Mouse (Mus musculus): ENCODE results near the gene Pum2. TPM values are rescaled to one million over a fixed set of nuclear protein-coding genes. Genes with fewer than 3 reads are reported as not detected.

The Pum2 gene
- polyA plus RNA-seq, 1 experiment from 2014 or later, result 64.0 TPM

- no peaks in the 10 kb centered on the region for H3K36me3 ChIP-seq
- no peak overlapping the region for H3K4me3 ChIP-seq
- no peak overlapping the region for H3K4me2 ChIP-seq (replicated peaks)
- peaks cover 18% of the 10 kb centered on the region; the same call in 1 of the 2 replicates for H3K4me1 ChIP-seq
- no peaks in the 10 kb centered on the region for H3K27me3 ChIP-seq
- H3K9me3 ChIP-seq (replicated peaks), result no peaks in the 10 kb centered on the region
- ATAC-seq (ENCODE audit: low FRiP score), result no peak
- H3K9ac ChIP-seq, result no peak overlapping the region
- 65% methylated on average over 9 of the region's 9 CpGs for WGBS
- H3K27ac ChIP-seq, result no peak overlapping the region
Observed at GRCm38 (mm10) chr12:8784189-8784588, 110.3 kb downstream of the Pum2 start.

- Histone ChIP-seq H3K9ac (no peak overlapping the region), H3K9me3 (replicated peaks) (no peaks in the 10 kb centered on the region), H3K4me3 (no peak overlapping the region), H3K4me1 (peaks cover 18% of the 10 kb centered on the region; the same call in 1 of the 2 replicates), H3K36me3 (peaks cover 17% of the 10 kb centered on the region), H3K27me3 (no peaks in the 10 kb centered on the region), H3K27ac (no peak overlapping the region), H3K4me2 (replicated peaks) (no peak overlapping the region)
- 86% methylated on average over 5 of the region's 5 CpGs for WGBS
- no peak for ATAC-seq (ENCODE audit: low FRiP score)
Observed at GRCm38 (mm10) chr12:8786476-8786875, 112.5 kb downstream of the Pum2 start.

GRCm38 (mm10) chr12:8786984-8787730, 113.2 kb downstream of the Pum2 start:
- peaks cover 24% of the 10 kb centered on the region for H3K36me3 ChIP-seq
- 94% methylated on average over 12 of the region's 12 CpGs for WGBS

GRCm38 (mm10) chr12:8788469-8788868, 114.5 kb downstream of the Pum2 start:
- no peaks in the 10 kb centered on the region for H3K9me3 ChIP-seq (replicated peaks)
- H3K9ac ChIP-seq, result no peak overlapping the region
- H3K4me3 ChIP-seq, result no peak overlapping the region
- no peak overlapping the region for H3K4me2 ChIP-seq (replicated peaks)
- no peak overlapping the region for H3K27ac ChIP-seq
- peaks cover 35% of the 10 kb centered on the region for H3K36me3 ChIP-seq
- no peaks in the 10 kb centered on the region for H3K27me3 ChIP-seq
- H3K4me1 ChIP-seq, result peaks cover 16% of the 10 kb centered on the region; the same call in 1 of the 2 replicates
- WGBS, result 31% methylated on average over 3 of the region's 3 CpGs
- no peak for ATAC-seq (ENCODE audit: low FRiP score)

More at GRCm38 (mm10) chr12:8786984-8787730, 113.2 kb downstream of the Pum2 start:
- H3K27ac ChIP-seq, result no peak overlapping the region
- no peak for ATAC-seq (ENCODE audit: low FRiP score)
- no peaks in the 10 kb centered on the region for H3K27me3 ChIP-seq
- H3K4me2 ChIP-seq (replicated peaks), result no peak overlapping the region
- no peak overlapping the region for H3K4me3 ChIP-seq
- H3K9ac ChIP-seq, result no peak overlapping the region
- peaks cover 18% of the 10 kb centered on the region; the same call in 1 of the 2 replicates for H3K4me1 ChIP-seq
- no peaks in the 10 kb centered on the region for H3K9me3 ChIP-seq (replicated peaks)

GRCm38 (mm10) chr12:8790615-8791014, 116.7 kb downstream of the Pum2 start:
- Histone ChIP-seq H3K27ac (no peak overlapping the region), H3K4me3 (no peak overlapping the region), H3K4me1 (peaks cover 6% of the 10 kb centered on the region; the same call in 1 of the 2 replicates), H3K27me3 (no peaks in the 10 kb centered on the region), H3K9me3 (replicated peaks) (0 out of 2 replicates have a peak, but pooled peaks cover 7% of the 10 kb centered on the region), H3K9ac (no peak overlapping the region), H3K4me2 (replicated peaks) (no peak overlapping the region), H3K36me3 (peaks cover 55% of the 10 kb centered on the region)
- 94% methylated on average over 12 of the region's 12 CpGs for WGBS
- no peak for ATAC-seq (ENCODE audit: low FRiP score)

GRCm38 (mm10) chr12:8793410-8794051, 119.6 kb downstream of the Pum2 start:
- peaks cover 55% of the 10 kb centered on the region for H3K36me3 ChIP-seq
- 93% methylated on average over 2 of the region's 2 CpGs for WGBS
- 0 out of 2 replicates have a peak, but pooled peaks cover 7% of the 10 kb centered on the region for H3K9me3 ChIP-seq (replicated peaks)
- H3K4me3 ChIP-seq, result no peak overlapping the region
- H3K4me2 ChIP-seq (replicated peaks), result no peak overlapping the region
- H3K27me3 ChIP-seq, result no peaks in the 10 kb centered on the region
- no peak for ATAC-seq (ENCODE audit: low FRiP score)
- no peak overlapping the region for H3K9ac ChIP-seq
- H3K4me1 ChIP-seq, result peaks cover 4% of the 10 kb centered on the region
- no peak overlapping the region for H3K27ac ChIP-seq

GRCm38 (mm10) chr12:8797936-8798335, 124.0 kb downstream of the Pum2 start:
- ATAC-seq (ENCODE audit: low FRiP score), result no peak
- Histone ChIP-seq H3K36me3 (peaks cover 24% of the 10 kb centered on the region), H3K4me2 (replicated peaks) (no peak overlapping the region), H3K4me1 (peaks cover 7% of the 10 kb centered on the region; the same call in 1 of the 2 replicates), H3K27me3 (no peaks in the 10 kb centered on the region), H3K4me3 (no peak overlapping the region), H3K9me3 (replicated peaks) (0 out of 2 replicates have a peak, but pooled peaks cover 7% of the 10 kb centered on the region), H3K27ac (no peak overlapping the region), H3K9ac (no peak overlapping the region)
- 93% methylated on average over 7 of the region's 7 CpGs for WGBS

GRCm38 (mm10) chr12:8798486-8799020, 124.6 kb downstream of the Pum2 start:
- ATAC-seq (ENCODE audit: low FRiP score), result no peak
- H3K27ac ChIP-seq, result no peak overlapping the region
- no peak overlapping the region for H3K9ac ChIP-seq
- H3K4me3 ChIP-seq, result no peak overlapping the region
- no peak overlapping the region for H3K4me2 ChIP-seq (replicated peaks)
- peaks cover 18% of the 10 kb centered on the region for H3K36me3 ChIP-seq
- WGBS, result 61% methylated on average over 9 of the region's 9 CpGs
- peaks cover 9% of the 10 kb centered on the region; the same call in 1 of the 2 replicates for H3K4me1 ChIP-seq
- H3K9me3 ChIP-seq (replicated peaks), result 0 out of 2 replicates have a peak, but pooled peaks cover 7% of the 10 kb centered on the region
- H3K27me3 ChIP-seq, result no peaks in the 10 kb centered on the region

Other genes with a start within 250 kb of the Pum2 start
- 75.4 and 78.3 TPM in 2 replicates for gene Rhob, start 174.1 kb upstream of the Pum2 start, polyA plus RNA-seq (2016; fragmentation: Nextera tagmentation; extraction: Ambion mirVana)
- not detected in 2 replicates for gene Slc7a15, start 75.1 kb upstream of the Pum2 start, polyA plus RNA-seq (2016; fragmentation: Nextera tagmentation; extraction: Ambion mirVana)
- 70.1 and 81.0 TPM in 2 replicates for gene Sdc1, start 97.2 kb downstream of the Pum2 start, polyA plus RNA-seq (2016; fragmentation: Nextera tagmentation; extraction: Ambion mirVana)
- gene Laptm4a, start 247.5 kb downstream of the Pum2 start, polyA plus RNA-seq (2016; fragmentation: Nextera tagmentation; extraction: Ambion mirVana), result 222 and 249 TPM in 2 replicates